Mouse (Mus musculus): ENCODE results near the gene H2-Q7. TPM values are rescaled to one million over a fixed set of nuclear protein-coding genes. Genes with fewer than 3 reads are reported as not detected.

The H2-Q7 gene
- polyA plus RNA-seq, 1 experiment, result 617 TPM

- Histone ChIP-seq H3K4me1 (replicated peaks; ENCODE audit: control insufficient read depth, insufficient read depth, low read length) (no peaks in the 10 kb centered on the region), H3K27ac (ENCODE audit: control insufficient read depth, insufficient read depth, low read length) (no peak overlapping the region), H3K27me3 (ENCODE audit: control insufficient read depth, insufficient read depth, low read length) (no peaks in the 10 kb centered on the region; the same call in 1 of the 2 replicates), H3K36me3 (ENCODE audit: control insufficient read depth, insufficient read depth, low read length) (no peaks in the 10 kb centered on the region), H3K4me3 (ENCODE audit: control insufficient read depth, insufficient read depth, low read length) (no peak overlapping the region)
- DNase-seq, result no peak
- no peak for TF ChIP-seq CTCF (IDR thresholded peaks at IDR 0.05; ENCODE audit: borderline replicate concordance, control insufficient read depth, extremely low read depth, insufficient read depth, low read length, poor library complexity)
- WGBS, result 51% methylated on average over 10 of the region's 10 CpGs
Observed at GRCm38 (mm10) chr17:35486726-35487125, 47.8 kb downstream of the H2-Q7 start.

GRCm38 (mm10) chr17:35488041-35488440, 49.1 kb downstream of the H2-Q7 start:
- no peak for DNase-seq
- Histone ChIP-seq H3K27me3 (ENCODE audit: control insufficient read depth, insufficient read depth, low read length) (no peaks in the 10 kb centered on the region; the same call in 1 of the 2 replicates), H3K36me3 (ENCODE audit: control insufficient read depth, insufficient read depth, low read length) (no peaks in the 10 kb centered on the region), H3K4me3 (ENCODE audit: control insufficient read depth, insufficient read depth, low read length) (no peak overlapping the region), H3K4me1 (replicated peaks; ENCODE audit: control insufficient read depth, insufficient read depth, low read length) (no peaks in the 10 kb centered on the region), H3K27ac (ENCODE audit: control insufficient read depth, insufficient read depth, low read length) (no peak overlapping the region)
- no peak for TF ChIP-seq CTCF (IDR thresholded peaks at IDR 0.05; ENCODE audit: borderline replicate concordance, control insufficient read depth, extremely low read depth, insufficient read depth, low read length, poor library complexity)
- no peak for TF ChIP-seq POLR2A (IDR thresholded peaks at IDR 0.05; ENCODE audit: control insufficient read depth, extremely low read depth, insufficient read depth, low read length, poor library complexity)
- 95% methylated on average over 2 of the region's 2 CpGs for WGBS

- H3K4me1 ChIP-seq (replicated peaks; ENCODE audit: control insufficient read depth, insufficient read depth, low read length), result no peaks in the 10 kb centered on the region
- H3K27me3 ChIP-seq (ENCODE audit: control insufficient read depth, insufficient read depth, low read length), result no peaks in the 10 kb centered on the region; the same call in 1 of the 2 replicates
- no peaks in the 10 kb centered on the region for H3K36me3 ChIP-seq (ENCODE audit: control insufficient read depth, insufficient read depth, low read length)
- no peak for TF ChIP-seq POLR2A (IDR thresholded peaks at IDR 0.05; ENCODE audit: control insufficient read depth, extremely low read depth, insufficient read depth, low read length, poor library complexity)
- TF ChIP-seq CTCF (IDR thresholded peaks at IDR 0.05; ENCODE audit: borderline replicate concordance, control insufficient read depth, extremely low read depth, insufficient read depth, low read length, poor library complexity), result no peak
- WGBS, result 68% methylated on average over 5 of the region's 5 CpGs
- no peak for DNase-seq
- H3K4me3 ChIP-seq (ENCODE audit: control insufficient read depth, insufficient read depth, low read length), result no peak overlapping the region
- no peak overlapping the region for H3K27ac ChIP-seq (ENCODE audit: control insufficient read depth, insufficient read depth, low read length)
Observed at GRCm38 (mm10) chr17:35490320-35490719, 51.4 kb downstream of the H2-Q7 start.

Other genes with a start within 250 kb of the H2-Q7 start
- 358 and 375 TPM in 2 replicates for gene Ltb, start 244.7 kb upstream of the H2-Q7 start, polyA plus RNA-seq (2012; rRNA removed)
- gene Tnf, start 237.1 kb upstream of the H2-Q7 start, polyA plus RNA-seq (2012; rRNA removed), result 11.3 and 11.4 TPM in 2 replicates
- 14.4 and 14.5 TPM in 2 replicates for gene Lta, start 233.8 kb upstream of the H2-Q7 start, polyA plus RNA-seq (2012; rRNA removed)
- gene Gm16181, start 218.3 kb upstream of the H2-Q7 start, polyA plus RNA-seq (2012; rRNA removed), result 0.29 TPM in 1 of 2 replicates, not detected in the other
- 7.9 TPM in 2 replicates for gene Atp6v1g2, start 205.5 kb upstream of the H2-Q7 start, polyA plus RNA-seq (2012; rRNA removed)
- gene Nfkbil1, start 203.4 kb upstream of the H2-Q7 start, polyA plus RNA-seq (2012; rRNA removed), result 34.2 and 41.3 TPM in 2 replicates
- 778 and 831 TPM in 2 replicates for gene Ddx39b, start 197.4 kb upstream of the H2-Q7 start, polyA plus RNA-seq (2012; rRNA removed)
- gene H2-D1, start 176.4 kb upstream of the H2-Q7 start, polyA plus RNA-seq (2012; rRNA removed), result 873 and 1,061 TPM in 2 replicates
- gene H2-Q1, start 118.8 kb upstream of the H2-Q7 start, polyA plus RNA-seq (2012; rRNA removed), result 4.6 and 6.7 TPM in 2 replicates
- 142 and 170 TPM in 2 replicates for gene H2-Q2, start 96.9 kb upstream of the H2-Q7 start, polyA plus RNA-seq (2012; rRNA removed)
- gene H2-Q4, start 59.5 kb upstream of the H2-Q7 start, polyA plus RNA-seq (2012; rRNA removed), result 272 and 274 TPM in 2 replicates
- gene H2-Q6, start 14.3 kb upstream of the H2-Q7 start, polyA plus RNA-seq (2012; rRNA removed), result 115 and 165 TPM in 2 replicates
- 15.3 and 18.6 TPM in 2 replicates for gene H2-Q10, start 30.9 kb downstream of the H2-Q7 start, polyA plus RNA-seq (2012; rRNA removed)
- 0.50 and 0.71 TPM in 2 replicates for gene Pou5f1, start 66.9 kb downstream of the H2-Q7 start, polyA plus RNA-seq (2012; rRNA removed)
- 64.4 and 92.6 TPM in 2 replicates for gene Tcf19, start 77.7 kb downstream of the H2-Q7 start, polyA plus RNA-seq (2012; rRNA removed)
- 19.3 and 19.5 TPM in 2 replicates for gene Cchcr1, start 77.9 kb downstream of the H2-Q7 start, polyA plus RNA-seq (2012; rRNA removed)
- gene Psors1c2, start 94.0 kb downstream of the H2-Q7 start, polyA plus RNA-seq (2012; rRNA removed), result 10.2 and 11.2 TPM in 2 replicates
- 1.8 and 3.3 TPM in 2 replicates for gene Cdsn, start 113.0 kb downstream of the H2-Q7 start, polyA plus RNA-seq (2012; rRNA removed)
- gene 2300002M23Rik, start 128.3 kb downstream of the H2-Q7 start, polyA plus RNA-seq (2012; rRNA removed), result 0.58 and 0.59 TPM in 2 replicates
- 0.82 and 1.3 TPM in 2 replicates for gene Sfta2, start 162.4 kb downstream of the H2-Q7 start, polyA plus RNA-seq (2012; rRNA removed)
- gene Gm9573, start 187.5 kb downstream of the H2-Q7 start, polyA plus RNA-seq (2012; rRNA removed), result 0.09 and 0.23 TPM in 2 replicates
- 0.05 and 0.11 TPM in 2 replicates for gene Mucl3, start 204.5 kb downstream of the H2-Q7 start, polyA plus RNA-seq (2012; rRNA removed)
- gene Vars2, start 228.4 kb downstream of the H2-Q7 start, polyA plus RNA-seq (2012; rRNA removed), result 153 and 171 TPM in 2 replicates
- gene Gtf2h4, start 234.6 kb downstream of the H2-Q7 start, polyA plus RNA-seq (2012; rRNA removed), result 317 and 352 TPM in 2 replicates

Measured in thymus, adult 2 months (tissue).